Mouse (Mus musculus) ovary, adult 18-20 months (tissue): ENCODE results near the gene Nedd4.
"Not testable (repeated sequence)": the region's sequence is repeated elsewhere in the genome, so short reads cannot be mapped to it uniquely, and the experiment has no call there.

ENCODE experiments used
- DNase-seq: peaks from one replicate; pipeline ENCODE4 v3.0.0; 2022; ENCODE audit warnings: low spot score, mixed read lengths

The Nedd4 gene

GRCm38 (mm10) chr9:72653533-72653932 is 8.6 kb upstream of the Nedd4 start:
- DNase-seq, result no peak

- DNase-seq, result peak; percentile 59
Observed at GRCm38 (mm10) chr9:72654593-72655242, 7.4 kb upstream of the Nedd4 start.

GRCm38 (mm10) chr9:72655602-72656001 is 6.5 kb upstream of the Nedd4 start:
- DNase-seq, result no peak

GRCm38 (mm10) chr9:72656491-72656890 is 5.7 kb upstream of the Nedd4 start:
- DNase-seq, result no peak

GRCm38 (mm10) chr9:72656940-72657339 is 5.2 kb upstream of the Nedd4 start:
- no peak for DNase-seq

GRCm38 (mm10) chr9:72657694-72658093 is 4.5 kb upstream of the Nedd4 start:
- no peak for DNase-seq

GRCm38 (mm10) chr9:72660139-72660538 is 2.0 kb upstream of the Nedd4 start:
- DNase-seq, result no peak

- DNase-seq, result no peak
Observed at GRCm38 (mm10) chr9:72660911-72661310, 1.2 kb upstream of the Nedd4 start.

GRCm38 (mm10) chr9:72661561-72661894 is 618 bp upstream of the Nedd4 start:
- DNase-seq, result no peak

- peak; percentile 71 for DNase-seq
Observed at GRCm38 (mm10) chr9:72662691-72663533, 766 bp downstream of the Nedd4 start.

GRCm38 (mm10) chr9:72663534-72663918 is 1.4 kb downstream of the Nedd4 start:
- no peak for DNase-seq

- peak; percentile 41 for DNase-seq
Observed at GRCm38 (mm10) chr9:72664409-72665351, 2.5 kb downstream of the Nedd4 start.

GRCm38 (mm10) chr9:72665517-72665916 is 3.4 kb downstream of the Nedd4 start:
- DNase-seq, result no peak

GRCm38 (mm10) chr9:72666352-72667021 is 4.3 kb downstream of the Nedd4 start:
- not testable (repeated sequence) for DNase-seq

- no peak for DNase-seq
Observed at GRCm38 (mm10) chr9:72667126-72667525, 5.0 kb downstream of the Nedd4 start.

GRCm38 (mm10) chr9:72669383-72669782 is 7.2 kb downstream of the Nedd4 start:
- no peak for DNase-seq

GRCm38 (mm10) chr9:72672361-72672760 is 10.2 kb downstream of the Nedd4 start:
- DNase-seq, result no peak

- DNase-seq, result no peak
Observed at GRCm38 (mm10) chr9:72674957-72675744, 13.0 kb downstream of the Nedd4 start.

- no peak for DNase-seq
Observed at GRCm38 (mm10) chr9:72675745-72676200, 13.6 kb downstream of the Nedd4 start.

GRCm38 (mm10) chr9:72677659-72678058 is 15.5 kb downstream of the Nedd4 start:
- no peak for DNase-seq

GRCm38 (mm10) chr9:72678771-72679170 is 16.6 kb downstream of the Nedd4 start:
- DNase-seq, result no peak
